Mouse (Mus musculus) lung, postnatal 0 days (tissue): ENCODE measurements around the gene Socs3. TPM values are rescaled to one million over a fixed set of nuclear protein-coding genes. Genes with fewer than 3 reads are reported as not detected.

ENCODE experiments used
- ATAC-seq: fragments of 200-750 bp; cut with Nextera tagmentation; 2 replicates; pipeline ENCODE4 v1.8.0; 2017; ENCODE audit warnings: moderate library complexity
- DNase-seq: peaks from one replicate; pipeline ENCODE4 v3.0.0-alpha.2; 2016; ENCODE audit warnings: low spot score
- H3K27ac ChIP-seq: fragments of 300-500 bp; sonication (generic); 2 replicates; pipeline ENCODE4 v1.5.1; 2014; ENCODE audit warnings: antibody characterized with exemption, mild to moderate bottlenecking, low read length, mixed read lengths
- H3K27me3 ChIP-seq: fragments of 300-500 bp; sonication (generic); replicated peaks from 2 replicates; pipeline ENCODE4 v1.6.1; 2014; ENCODE audit warnings: low read length, mixed read lengths; ENCODE audit not compliant: insufficient read depth
- H3K36me3 ChIP-seq: fragments of 300-500 bp; sonication (generic); 2 replicates; pipeline ENCODE4 v1.6.1; 2014; ENCODE audit warnings: low read length, mixed read lengths; ENCODE audit not compliant: insufficient read depth
- H3K4me1 ChIP-seq: fragments of 300-500 bp; sonication (generic); 2 replicates; pipeline ENCODE4 v1.6.1; 2014; ENCODE audit warnings: antibody characterized with exemption, low read depth, low read length, mixed read lengths; ENCODE audit not compliant: insufficient read depth
- H3K4me2 ChIP-seq: fragments of 300-500 bp; sonication (generic); replicated peaks from 2 replicates; pipeline ENCODE4 v1.6.1; 2014; ENCODE audit warnings: low read depth, mild to moderate bottlenecking, low read length, moderate library complexity, mixed read lengths
- H3K4me3 ChIP-seq: fragments of 300-500 bp; sonication (generic); 2 replicates; pipeline ENCODE4 v1.5.1; 2014; ENCODE audit warnings: low read depth, low read length
- H3K9ac ChIP-seq: fragments of 300-500 bp; sonication (generic); replicated peaks from 2 replicates; pipeline ENCODE4 v1.6.1; 2014; ENCODE audit warnings: low read depth, mild to moderate bottlenecking
- H3K9me3 ChIP-seq: fragments of 300-500 bp; sonication (generic); 2 replicates; pipeline ENCODE4 v1.6.1; 2016; ENCODE audit warnings: low read length, mixed read lengths
- CTCF ChIP-seq: IDR thresholded peaks from 2 replicates; pipeline ENCODE4 v1.5.1; 2016; ENCODE audit warnings: antibody characterized with exemption, mild to moderate bottlenecking
- EP300 ChIP-seq: IDR thresholded peaks from 2 replicates; pipeline ENCODE4 v1.6.1; 2016; ENCODE audit warnings: antibody characterized with exemption, mild to moderate bottlenecking, control low read depth
- WGBS: fragments of 180-500 bp; shearing (Covaris S2); extraction: QIAGEN DNeasy Blood & Tissue Kit; methylation state at CpG from one replicate; pipeline ENCODE4 v1.1.7; 2014; 5-methylcytosine and 5-hydroxymethylcytosine counted together
- polyA plus RNA-seq: library from polyadenylated mRNA; unstranded; fragments of >200 nt; fragmentation: Nextera tagmentation; extraction: Ambion mirVana; gene quantifications from 2 replicates; pipeline ENCODE4 v1.2.1, GENCODE M21; 2015

The Socs3 gene
- polyA plus RNA-seq, 1 experiment from 2014 or later: 27.5 TPM

DNA sequence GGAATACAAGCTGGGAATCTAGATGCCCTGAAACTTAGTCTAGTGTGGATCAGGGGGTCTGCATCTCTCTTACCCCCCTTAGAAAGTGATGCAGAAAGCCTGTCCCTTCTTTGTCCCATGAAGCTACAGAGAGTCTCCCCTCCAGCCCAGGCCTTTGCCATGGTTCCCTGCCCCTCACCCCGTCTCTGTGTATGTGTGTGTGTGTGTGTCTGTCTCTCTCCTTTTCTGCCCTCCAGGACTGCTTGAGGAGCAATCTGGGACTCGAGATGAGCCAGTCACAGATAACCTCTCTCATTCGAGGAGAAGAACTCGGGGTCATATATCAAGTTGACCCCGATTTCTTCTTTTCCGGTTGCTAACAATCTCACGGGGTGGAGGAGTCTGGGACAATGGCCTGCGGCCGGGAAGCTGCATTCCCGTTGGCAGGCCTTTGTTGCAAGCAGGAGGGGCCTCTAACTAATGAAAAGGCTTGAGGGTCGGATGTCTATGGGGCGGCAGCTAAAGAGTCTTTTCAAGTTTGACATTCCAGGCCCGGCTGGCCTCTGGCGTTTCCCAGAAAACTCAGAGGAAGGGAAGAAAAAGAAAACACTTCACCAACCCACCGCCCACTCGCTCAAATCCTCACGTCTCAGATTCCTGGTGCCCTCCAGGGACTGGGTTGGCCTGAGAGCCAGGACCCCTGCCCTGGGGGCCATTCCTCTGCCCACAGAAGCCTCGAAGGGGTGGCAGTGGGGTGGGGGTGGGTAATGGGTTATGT, 5.5 kb upstream of the Socs3 start:
- no peak overlapping the region for H3K4me3 ChIP-seq
- H3K9ac ChIP-seq: no peak overlapping the region
- H3K27me3 ChIP-seq: no peaks in the 10 kb centered on the region
- no peak overlapping the region for H3K4me2 ChIP-seq
- H3K36me3 ChIP-seq: no peaks in the 10 kb centered on the region
- DNase-seq (no peak), ATAC-seq (peak; percentile 32; the same call in 1 of the 2 replicates)
- H3K27ac ChIP-seq: peak overlapping the region; percentile 85
- no peaks in the 10 kb centered on the region for H3K9me3 ChIP-seq
- 11% methylated on average over 18 of the region's 18 CpGs for WGBS
- TF ChIP-seq EP300 (0 out of 2 replicates have a peak, but pooled peaks have one; percentile 60), CTCF (no peak)
- H3K4me1 ChIP-seq: peaks cover 24% of the 10 kb centered on the region; the same call in 1 of the 2 replicates

DNA sequence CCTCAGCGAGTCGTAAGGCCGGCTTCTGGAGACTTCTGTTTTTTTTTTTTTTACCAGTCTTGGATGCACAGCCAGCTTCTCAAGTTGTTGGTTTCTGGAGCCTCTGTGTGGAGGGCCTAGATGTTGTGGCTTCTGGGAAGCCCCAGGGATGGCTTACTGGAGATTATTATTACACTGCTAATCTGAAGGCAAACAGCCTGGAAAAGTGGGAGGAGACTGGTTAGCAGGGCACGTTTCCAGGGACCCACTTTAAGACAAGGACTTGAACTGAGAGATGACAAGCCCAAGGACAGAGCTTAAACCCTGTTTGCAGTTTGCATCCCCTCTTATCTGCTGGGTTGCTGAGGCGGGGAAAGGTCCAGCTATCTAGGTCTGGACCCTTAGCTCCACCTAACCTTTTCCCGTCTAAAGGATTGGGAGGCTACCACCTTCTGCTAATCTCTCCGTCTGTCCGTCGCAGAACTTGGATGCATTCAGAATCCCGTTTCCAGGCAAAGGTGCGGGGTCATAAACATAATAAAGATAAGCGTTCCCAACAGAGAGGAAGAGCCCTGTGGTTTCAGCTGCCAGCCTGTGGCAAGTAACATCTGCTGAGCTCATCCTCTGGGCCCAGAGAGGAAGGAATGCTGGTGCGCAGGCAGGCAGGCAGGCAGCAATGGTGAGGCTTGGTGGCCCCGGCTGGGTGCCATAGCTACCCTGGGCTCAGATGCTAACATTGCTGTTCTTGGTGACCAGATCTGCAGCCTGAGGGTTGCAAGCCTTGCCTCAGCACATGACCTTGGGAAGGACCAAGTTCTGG, 4.7 kb upstream of the Socs3 start:
- Histone ChIP-seq H3K4me3 (no peak overlapping the region), H3K36me3 (no peaks in the 10 kb centered on the region), H3K27ac (peak overlapping the region; percentile 51; the same call in 1 of the 2 replicates), H3K9ac (no peak overlapping the region), H3K27me3 (no peaks in the 10 kb centered on the region), H3K4me1 (peaks cover 28% of the 10 kb centered on the region; the same call in 1 of the 2 replicates), H3K4me2 (no peak overlapping the region), H3K9me3 (no peaks in the 10 kb centered on the region)
- no peak for TF ChIP-seq EP300
- no peak for TF ChIP-seq CTCF
- DNase-seq (no peak), ATAC-seq (no peak)
- 51% methylated on average over 14 of the region's 14 CpGs for WGBS

DNA sequence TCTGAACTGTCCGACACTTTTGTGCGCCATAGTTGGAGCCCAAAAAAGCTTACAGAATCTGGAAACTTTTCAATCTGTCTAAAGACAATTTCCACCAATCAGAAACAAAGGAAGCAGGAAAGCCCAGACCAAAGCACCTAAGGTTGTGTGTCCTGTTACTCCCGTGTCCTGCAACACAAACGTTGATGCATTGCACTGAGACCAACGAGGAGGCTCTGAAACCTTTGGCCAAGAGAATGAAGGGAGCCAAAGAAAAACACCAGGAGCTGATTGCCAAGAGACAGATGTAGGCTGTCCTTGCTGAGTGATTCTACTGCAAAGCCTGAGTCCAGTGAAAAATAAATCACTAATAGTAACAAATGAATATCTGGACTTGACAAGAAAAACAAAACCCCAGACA, 3.7 kb upstream of the Socs3 start:
- TF ChIP-seq CTCF (no peak), EP300 (no peak)
- WGBS: 37% methylated on average over 5 of the region's 5 CpGs
- H3K4me1 ChIP-seq: peaks cover 28% of the 10 kb centered on the region; the same call in 1 of the 2 replicates
- H3K36me3 ChIP-seq: no peaks in the 10 kb centered on the region
- H3K9ac ChIP-seq: no peak overlapping the region
- H3K27ac ChIP-seq: no peak overlapping the region
- H3K4me2 ChIP-seq: no peak overlapping the region
- no peak overlapping the region for H3K4me3 ChIP-seq
- DNase-seq: no peak
- ATAC-seq: no peak
- no peaks in the 10 kb centered on the region for H3K9me3 ChIP-seq
- H3K27me3 ChIP-seq: no peaks in the 10 kb centered on the region

DNA sequence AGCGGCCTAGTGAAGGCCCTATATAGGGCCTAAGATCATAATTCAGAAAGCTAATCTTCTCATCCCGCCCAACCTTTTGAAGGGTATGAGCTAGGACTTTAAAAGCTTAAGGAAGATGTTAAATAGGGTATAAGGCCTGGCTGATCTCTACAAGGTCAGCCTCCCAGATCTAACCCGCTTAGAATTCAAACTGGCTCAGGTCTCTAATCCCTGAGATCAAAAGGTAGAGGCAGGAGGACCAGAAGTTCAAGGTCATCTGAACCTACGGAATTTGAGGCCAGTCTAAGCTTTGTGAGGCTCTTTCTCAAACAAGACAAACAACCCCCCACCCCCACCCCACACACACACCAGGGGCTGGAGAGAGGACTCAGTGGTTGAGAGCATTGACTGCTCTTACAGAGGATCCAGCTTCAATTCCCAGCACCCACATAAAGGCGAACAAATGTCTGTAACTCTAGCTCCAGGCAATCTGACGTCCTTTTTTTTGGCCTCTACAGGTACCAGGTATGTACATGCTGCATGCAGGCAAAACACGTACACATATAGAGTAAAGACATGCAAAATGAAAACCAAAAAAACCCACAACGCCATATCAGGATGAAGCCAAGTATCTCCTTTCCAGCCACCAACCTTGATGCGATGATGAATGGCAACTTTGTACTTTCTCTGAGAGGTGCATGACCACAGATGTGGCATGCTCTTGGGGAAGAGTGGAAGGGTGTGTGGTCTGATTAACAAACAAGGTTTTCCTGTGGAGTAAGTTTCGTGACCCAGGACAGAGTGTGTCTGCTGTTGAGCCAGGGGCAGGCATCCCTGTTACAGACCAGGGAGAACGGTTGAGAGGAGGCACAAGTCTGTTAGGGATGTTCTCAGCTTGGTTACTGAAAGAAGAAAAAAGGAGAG, 3.1 kb upstream of the Socs3 start:
- TF ChIP-seq CTCF: no peak
- no peak for TF ChIP-seq EP300
- Histone ChIP-seq H3K4me2 (no peak overlapping the region), H3K4me1 (peaks cover 28% of the 10 kb centered on the region; the same call in 1 of the 2 replicates), H3K36me3 (no peaks in the 10 kb centered on the region), H3K27ac (no peak overlapping the region), H3K9me3 (no peaks in the 10 kb centered on the region), H3K9ac (no peak overlapping the region), H3K4me3 (no peak overlapping the region), H3K27me3 (no peaks in the 10 kb centered on the region)
- no peak for ATAC-seq
- no peak for DNase-seq
- 73% methylated on average over 11 of the region's 11 CpGs for WGBS

DNA sequence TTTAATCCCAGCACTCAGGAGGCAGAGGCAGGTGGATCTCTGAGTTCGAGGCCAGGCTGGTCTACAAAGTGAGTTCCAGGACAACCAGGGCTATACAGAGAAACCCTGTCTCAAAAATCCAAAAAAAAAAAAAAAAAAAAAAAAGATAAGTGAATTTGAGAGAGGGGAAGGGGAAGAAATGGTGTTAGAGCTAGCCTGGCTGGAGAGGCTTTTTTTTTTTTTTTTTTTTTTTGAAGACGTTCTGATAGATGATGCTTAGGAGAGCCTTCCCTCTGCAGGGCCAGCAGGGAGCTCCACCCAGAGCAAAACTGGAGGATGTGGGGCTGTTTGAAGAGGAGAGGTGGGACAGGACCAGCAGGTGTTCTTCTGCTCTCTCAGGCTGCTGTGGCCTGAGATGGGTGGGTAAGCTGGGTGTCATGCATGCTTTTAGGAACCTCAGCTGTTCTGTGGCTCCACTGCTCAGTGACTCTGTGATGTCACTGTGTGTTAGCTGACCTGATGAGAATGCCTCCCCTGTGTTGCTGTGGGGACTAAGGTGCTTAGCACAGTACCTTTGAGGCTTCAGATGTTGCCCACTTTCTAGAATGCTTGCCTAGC, 1.9 kb upstream of the Socs3 start:
- Histone ChIP-seq H3K36me3 (no peaks in the 10 kb centered on the region), H3K9ac (no peak overlapping the region), H3K4me1 (peaks cover 35% of the 10 kb centered on the region; the same call in 1 of the 2 replicates), H3K27me3 (no peaks in the 10 kb centered on the region), H3K9me3 (no peaks in the 10 kb centered on the region), H3K27ac (no peak overlapping the region), H3K4me3 (no peak overlapping the region), H3K4me2 (no peak overlapping the region)
- no peak for ATAC-seq
- DNase-seq: no peak
- 61% methylated on average over 2 of the region's 2 CpGs for WGBS
- TF ChIP-seq EP300 (no peak), CTCF (no peak)
